Mouse (Mus musculus) brain, embryonic 14.5 days (tissue): Measurements from ENCODE around the gene Adgrf5.

Experiments used
- CTCF ChIP-seq: fragments of 200-500 bp; IDR thresholded peaks from 2 replicates; pipeline ENCODE4 v1.5.1; 2012; ENCODE audit warnings: inconsistent platforms, mild to moderate bottlenecking, moderate library complexity, borderline replicate concordance; ENCODE audit not compliant: insufficient read depth, insufficient read length; ENCODE audit errors: extremely low read depth
- POLR2A ChIP-seq: fragments of 200-500 bp; IDR thresholded peaks from 2 replicates; pipeline ENCODE4 v1.6.1; 2012; ENCODE audit warnings: mild to moderate bottlenecking, inconsistent platforms, borderline replicate concordance; ENCODE audit not compliant: poor library complexity, insufficient read depth, insufficient read length, severe bottlenecking; ENCODE audit errors: extremely low read depth

- TF ChIP-seq POLR2A (no peak), CTCF (no peak)
Measured at GRCm38 (mm10) chr17:43365297-43365696, 5.0 kb downstream of the Adgrf5 start.
